Mouse (Mus musculus) E14TG2a.4 (cell line): Measurements from ENCODE around the gene Prkce.

Experiments used
- H3K27me3 ChIP-seq: 2 replicates; pipeline ENCODE4 v1.6.1; 2014; ENCODE audit warnings: low read length, control low read depth; ENCODE audit not compliant: insufficient read depth
- H3K36me3 ChIP-seq: 2 replicates; pipeline ENCODE4 v1.6.1; 2014; ENCODE audit warnings: low read length, control low read depth; ENCODE audit not compliant: insufficient read depth
- H3K4me1 ChIP-seq: replicated peaks from 2 replicates; pipeline ENCODE4 v1.6.1; 2014; ENCODE audit warnings: low read depth, low read length, control low read depth
- H3K4me3 ChIP-seq: replicated peaks from 2 replicates; pipeline ENCODE4 v1.5.1; 2014; ENCODE audit warnings: mild to moderate bottlenecking, low read length
- H3K9me3 ChIP-seq: 2 replicates; pipeline ENCODE4 v1.6.1; 2014; ENCODE audit warnings: low read length, control low read depth
- CTCF ChIP-seq: conservative IDR thresholded peaks from 2 replicates; pipeline ENCODE4 v1.5.1; 2014; ENCODE audit warnings: low read length
- NANOG ChIP-seq: IDR thresholded peaks from 2 replicates; pipeline ENCODE4 v1.6.1; 2014; ENCODE audit warnings: borderline replicate concordance, low read length, mixed read lengths
- POU5F1 ChIP-seq: IDR thresholded peaks from 2 replicates; pipeline ENCODE4 v1.6.1; 2014; ENCODE audit warnings: low read length, borderline replicate concordance

The Prkce gene

GRCm38 (mm10) chr17:86167320-86168230 lies at the start of gene Prkce:
Gene Prkce (plus strand): TSS chr17:86167785.
- TF ChIP-seq NANOG (no peak), CTCF (no peak), POU5F1 (no peak)
- peak within 1 kb of the TSS; percentile 84 for H3K4me3 ChIP-seq
- peaks cover 20% of the 10 kb centered on the region for H3K4me1 ChIP-seq
- no peaks in the 10 kb centered on the region for H3K9me3 ChIP-seq
- H3K36me3 ChIP-seq, result no peaks in the 10 kb centered on the region
- H3K27me3 ChIP-seq, result peaks cover 80% of the 10 kb centered on the region

GRCm38 (mm10) chr17:86123146-86123545 lies 44.4 kb upstream of the Prkce start:
- TF ChIP-seq NANOG, result no peak
- no peak for TF ChIP-seq CTCF
- TF ChIP-seq POU5F1, result no peak
- no peaks in the 10 kb centered on the region for H3K9me3 ChIP-seq
- H3K27me3 ChIP-seq, result no peaks in the 10 kb centered on the region
- peaks cover 8% of the 10 kb centered on the region for H3K4me1 ChIP-seq
- H3K36me3 ChIP-seq, result peaks cover 89% of the 10 kb centered on the region
- H3K4me3 ChIP-seq, result no peak overlapping the region

GRCm38 (mm10) chr17:86125908-86126307 lies 41.7 kb upstream of the Prkce start:
- no peak overlapping the region for H3K4me3 ChIP-seq
- TF ChIP-seq NANOG (no peak), CTCF (no peak), POU5F1 (no peak)
- peaks cover 94% of the 10 kb centered on the region for H3K36me3 ChIP-seq

GRCm38 (mm10) chr17:86128198-86128597 lies 39.4 kb upstream of the Prkce start:
- TF ChIP-seq POU5F1 (no peak), CTCF (no peak), NANOG (no peak)
- H3K4me3 ChIP-seq, result no peak overlapping the region
- H3K27me3 ChIP-seq, result no peaks in the 10 kb centered on the region
- H3K4me1 ChIP-seq, result peaks cover 6% of the 10 kb centered on the region
- H3K9me3 ChIP-seq, result no peaks in the 10 kb centered on the region
- peaks cover 95% of the 10 kb centered on the region for H3K36me3 ChIP-seq

More at GRCm38 (mm10) chr17:86125908-86126307, 41.7 kb upstream of the Prkce start:
- no peaks in the 10 kb centered on the region for H3K9me3 ChIP-seq
- H3K4me1 ChIP-seq, result peaks cover 8% of the 10 kb centered on the region
- no peaks in the 10 kb centered on the region for H3K27me3 ChIP-seq

GRCm38 (mm10) chr17:86132534-86132933 lies 35.1 kb upstream of the Prkce start:
- TF ChIP-seq POU5F1 (no peak), CTCF (0 out of 2 replicates have a peak, but pooled peaks have one; percentile 12)
- H3K9me3 ChIP-seq, result no peaks in the 10 kb centered on the region
- H3K36me3 ChIP-seq, result peaks cover 97% of the 10 kb centered on the region
- H3K27me3 ChIP-seq, result no peaks in the 10 kb centered on the region
- no peak overlapping the region for H3K4me3 ChIP-seq
- H3K4me1 ChIP-seq, result peaks cover 42% of the 10 kb centered on the region

- Histone ChIP-seq H3K4me3 (no peak overlapping the region), H3K36me3 (peaks cover 97% of the 10 kb centered on the region), H3K4me1 (peaks cover 51% of the 10 kb centered on the region), H3K27me3 (no peaks in the 10 kb centered on the region), H3K9me3 (no peaks in the 10 kb centered on the region)
- TF ChIP-seq NANOG (no peak), CTCF (no peak), POU5F1 (no peak)
These were observed 33.1 kb upstream of the Prkce start for GRCm38 (mm10) chr17:86134461-86134860.

- Histone ChIP-seq H3K9me3 (no peaks in the 10 kb centered on the region), H3K27me3 (no peaks in the 10 kb centered on the region), H3K36me3 (peaks cover 97% of the 10 kb centered on the region), H3K4me1 (peaks cover 51% of the 10 kb centered on the region), H3K4me3 (peak overlapping the region; percentile 43)
- TF ChIP-seq POU5F1 (no peak), CTCF (peak; percentile 43), NANOG (no peak)
These were observed 31.8 kb upstream of the Prkce start for GRCm38 (mm10) chr17:86135835-86136234.

GRCm38 (mm10) chr17:86144537-86145078 lies 23.0 kb upstream of the Prkce start:
- Histone ChIP-seq H3K4me1 (peaks cover 61% of the 10 kb centered on the region), H3K36me3 (peaks cover 32% of the 10 kb centered on the region), H3K27me3 (no peaks in the 10 kb centered on the region), H3K9me3 (no peaks in the 10 kb centered on the region), H3K4me3 (peak overlapping the region; percentile 97)
- no peak for TF ChIP-seq NANOG
- TF ChIP-seq POU5F1, result no peak
- no peak for TF ChIP-seq CTCF
